Mouse (Mus musculus): Measurements from ENCODE around the gene Rbm25. TPM values are rescaled to one million over a fixed set of nuclear protein-coding genes. Genes with fewer than 3 reads are reported as not detected.
"Not testable (repeated sequence)": the region's sequence is repeated elsewhere in the genome, so short reads cannot be mapped to it uniquely, and the experiment has no call there.

Gene Rbm25
- 100 to 1,000 TPM in 2 of 4 experiments, 10 to 100 TPM in 2; 70.8 to 172 (median 109) TPM for total RNA-seq (2022)

GRCm38 (mm10) chr12:83630936-83631335, at the start of gene Rbm25:
TSS of gene Rbm25 (plus strand) at chr12:83631236.
- DNase-seq, result not testable (repeated sequence)

GRCm38 (mm10) chr12:83582106-83582505, 48.9 kb upstream of the Rbm25 start:
- no peak for DNase-seq

DNA sequence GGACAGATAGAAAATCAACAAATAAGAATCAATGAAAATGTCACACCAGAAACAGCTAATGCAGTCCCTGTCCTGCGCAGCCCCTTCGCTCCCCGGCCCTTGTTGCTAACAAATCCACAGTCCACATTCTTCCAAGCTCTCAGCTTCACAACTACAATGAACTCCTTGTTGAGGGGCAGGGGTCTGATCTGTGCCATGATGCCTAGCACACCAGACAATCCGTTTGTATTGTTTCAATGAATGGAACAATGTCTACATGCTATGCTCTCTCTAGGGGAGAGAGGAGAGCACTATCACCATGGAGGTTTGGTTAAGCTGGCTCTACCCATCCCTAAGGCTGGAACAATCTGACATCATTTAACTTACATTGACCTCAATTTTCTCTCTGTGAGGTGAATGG, 48.3 kb upstream of the Rbm25 start:
- no peak for DNase-seq

DNA sequence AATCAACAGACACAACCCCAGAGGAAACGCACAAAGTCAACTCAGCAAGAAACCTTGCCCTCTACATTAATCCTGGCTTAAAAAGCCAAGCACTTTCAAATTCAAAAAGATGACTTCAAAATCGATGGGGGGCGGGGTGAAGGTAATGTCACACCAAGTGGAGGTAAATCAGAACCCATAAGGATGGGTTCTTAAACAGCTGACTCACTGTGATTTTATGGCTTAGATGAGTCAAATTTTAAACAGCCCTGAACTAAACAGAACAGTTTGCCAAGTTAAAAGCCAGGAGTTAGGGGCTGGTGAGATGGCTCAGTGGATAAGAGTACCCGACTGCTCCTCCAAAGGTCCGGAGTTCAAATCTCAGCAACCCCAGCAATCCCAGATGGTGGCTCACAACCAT, 44.4 kb upstream of the Rbm25 start:
- DNase-seq, result no peak

DNA sequence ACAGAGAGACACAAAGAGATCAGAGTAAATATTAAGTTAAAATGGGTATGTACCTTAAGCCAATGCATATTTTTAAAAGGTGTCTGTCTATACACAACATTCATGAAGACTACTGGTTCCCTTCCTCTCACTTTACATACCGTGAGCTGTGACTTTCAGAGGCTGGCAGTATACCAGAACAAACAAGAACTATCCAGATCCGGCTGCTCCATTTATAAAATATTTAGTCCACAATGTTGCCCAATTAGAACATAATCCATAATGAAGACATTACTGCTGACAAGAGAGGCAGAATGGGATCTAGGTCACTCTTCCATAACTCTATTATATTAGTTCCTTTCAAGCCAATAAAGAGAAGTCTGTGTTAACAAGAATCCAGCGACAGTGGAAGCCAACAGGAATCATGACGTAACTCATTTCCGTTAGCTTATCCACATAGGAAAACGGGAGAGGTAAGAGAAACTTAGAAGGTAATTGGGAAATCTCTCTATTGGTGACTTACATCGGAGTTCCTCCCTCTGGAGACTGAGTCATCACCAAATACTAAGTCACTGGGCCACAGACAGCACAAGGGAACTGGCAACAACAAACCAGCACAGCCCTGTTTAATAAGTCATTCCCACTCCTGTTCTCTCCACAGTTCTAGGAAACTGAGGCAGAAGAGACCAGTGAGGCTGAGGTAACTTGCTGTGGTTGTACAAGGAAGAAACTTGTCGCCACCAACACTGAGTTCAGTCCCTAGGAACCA, 39.1 kb upstream of the Rbm25 start:
- DNase-seq, result no peak

- no peak for DNase-seq
Measured at GRCm38 (mm10) chr12:83594454-83595040, 36.5 kb upstream of the Rbm25 start.

- no peak for DNase-seq
Measured at GRCm38 (mm10) chr12:83596191-83596954, 34.7 kb upstream of the Rbm25 start.

GRCm38 (mm10) chr12:83597025-83597501, 34.0 kb upstream of the Rbm25 start, which contains the start of gene Zfyve1:
TSS of gene Zfyve1 (minus strand) at chr12:83597222.
- peak; percentile 97 for DNase-seq

DNA sequence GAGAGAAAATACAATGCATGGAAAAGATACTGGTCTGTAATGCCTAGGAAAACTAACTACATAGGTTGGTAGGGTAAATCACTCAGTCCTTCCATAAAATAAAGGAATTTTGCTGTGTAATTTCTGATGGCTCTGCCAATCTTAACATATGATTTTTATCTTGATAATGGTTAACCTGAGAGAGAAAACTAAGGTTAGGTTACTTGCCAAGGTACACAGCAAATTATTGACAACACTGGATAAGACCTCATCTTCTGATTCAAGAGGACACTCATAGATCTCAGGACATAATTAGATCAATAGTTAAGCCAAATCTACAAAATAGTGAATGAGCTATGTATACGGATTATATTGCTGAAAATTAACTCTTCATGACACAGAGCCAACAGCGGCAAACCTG, 33.2 kb upstream of the Rbm25 start:
- no peak for DNase-seq

GRCm38 (mm10) chr12:83602285-83602684, 28.8 kb upstream of the Rbm25 start:
- no peak for DNase-seq

- DNase-seq, result not testable (repeated sequence)
Measured at GRCm38 (mm10) chr12:83606411-83606810, 24.6 kb upstream of the Rbm25 start.

DNA sequence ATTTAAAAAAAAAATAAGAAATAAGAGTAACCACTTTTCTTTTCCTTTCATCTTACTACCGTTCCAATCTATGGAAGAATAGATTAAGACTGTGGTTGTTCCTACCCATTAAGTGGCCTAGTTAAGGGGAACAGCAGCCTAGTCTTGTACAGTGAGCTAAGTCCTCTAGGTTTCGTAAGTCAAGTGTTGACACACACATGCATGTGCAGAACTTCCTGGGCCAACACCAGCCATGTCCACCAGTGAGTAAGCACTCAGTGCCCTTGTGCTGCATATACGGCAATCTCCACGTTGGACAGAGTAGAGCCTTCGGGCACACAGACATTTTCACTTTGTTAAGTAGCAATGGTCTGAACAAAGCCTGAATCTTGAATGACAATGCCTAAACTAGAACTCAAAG, 13.8 kb upstream of the Rbm25 start:
- no peak for DNase-seq

DNA sequence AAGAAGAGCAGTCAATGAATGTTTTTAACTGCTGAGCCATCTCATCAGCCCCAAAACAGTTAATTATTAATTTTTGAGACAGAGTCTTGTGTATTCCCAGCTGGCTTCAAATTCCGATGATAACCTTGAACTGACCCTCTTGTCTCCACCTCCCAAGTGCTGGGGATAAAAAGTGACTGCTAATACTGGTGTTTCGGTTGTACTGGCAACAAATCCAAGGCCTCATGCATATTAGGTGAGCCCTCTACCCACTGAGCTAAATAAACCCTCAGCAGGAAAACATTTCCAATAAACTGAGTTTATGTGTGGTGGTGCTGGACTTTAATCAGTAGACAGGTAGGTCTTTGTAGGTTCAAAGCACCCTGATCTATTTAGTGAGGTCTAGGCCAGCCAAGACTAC, 12.1 kb upstream of the Rbm25 start:
- no peak for DNase-seq

GRCm38 (mm10) chr12:83620694-83621093, 10.3 kb upstream of the Rbm25 start:
- not testable (repeated sequence) for DNase-seq

- DNase-seq, result no peak
Measured at GRCm38 (mm10) chr12:83622031-83622755, 8.8 kb upstream of the Rbm25 start.

DNA sequence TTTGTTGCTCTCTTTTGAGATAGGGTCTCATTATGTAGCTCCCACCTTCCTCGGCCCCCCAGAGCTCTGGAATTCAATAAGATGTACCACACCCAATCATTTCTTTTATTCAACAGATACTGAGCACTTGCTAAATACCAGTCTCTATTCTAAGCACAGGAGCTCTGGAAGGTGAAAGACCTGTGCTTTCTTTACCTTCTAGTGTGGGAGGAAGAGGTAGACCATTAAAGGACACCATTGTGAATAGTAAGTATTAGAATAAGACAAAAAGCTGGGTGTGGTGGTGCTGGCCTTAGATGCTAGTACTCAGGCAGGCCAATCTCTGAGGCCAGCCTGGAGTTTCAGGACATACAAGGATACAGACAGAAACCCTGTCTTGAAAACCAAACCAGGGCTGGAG, 6.7 kb upstream of the Rbm25 start:
- no peak for DNase-seq

DNA sequence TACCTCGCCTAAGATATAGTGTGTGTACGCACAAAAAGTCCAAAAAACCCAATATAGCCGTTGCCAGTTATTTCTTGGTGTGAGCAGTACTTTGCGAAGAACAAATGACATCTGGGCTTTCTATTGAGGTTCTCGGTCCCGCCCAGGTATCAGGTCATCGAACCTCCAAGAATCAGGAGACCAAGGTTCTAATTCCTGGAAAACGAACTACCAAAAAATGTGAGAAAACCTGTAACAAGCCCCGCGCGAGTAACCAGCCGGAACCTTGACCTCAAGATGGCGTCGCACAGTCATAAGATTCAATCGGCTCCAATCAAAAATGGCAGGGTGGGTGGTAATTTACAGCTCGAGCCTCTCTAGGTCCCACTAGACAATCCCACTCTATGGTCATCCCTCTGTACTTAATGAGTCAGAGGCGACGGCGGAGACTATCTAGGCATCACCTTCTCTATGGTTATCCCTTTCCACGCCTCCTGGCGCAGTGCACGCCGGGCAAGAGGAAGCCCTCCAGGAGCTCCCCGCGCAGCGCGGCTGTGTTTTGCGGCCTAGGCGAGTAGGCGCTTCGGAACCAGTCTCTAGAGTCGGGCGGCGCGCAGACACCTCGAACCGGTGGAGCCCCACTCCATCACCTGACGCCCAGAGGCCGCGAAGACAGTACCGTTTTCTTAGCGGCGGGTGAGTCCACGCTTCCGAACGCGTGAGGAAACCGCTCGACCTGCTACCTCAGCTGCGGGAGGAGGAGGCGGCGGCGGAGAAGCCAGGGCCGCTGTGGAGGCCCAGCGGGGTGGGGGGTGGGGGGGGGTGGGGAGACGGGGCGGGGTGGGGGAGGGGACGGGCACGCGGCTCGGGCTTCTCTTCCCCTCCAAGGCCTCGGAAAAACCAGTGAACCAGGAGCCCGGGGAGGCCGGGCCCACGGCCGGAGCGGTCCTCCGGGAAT, 975 bp downstream of the Rbm25 start:
- DNase-seq, result peak; percentile 96

- peak; percentile 29 for DNase-seq
Measured at GRCm38 (mm10) chr12:83632680-83633025, 1.6 kb downstream of the Rbm25 start.

GRCm38 (mm10) chr12:83633807-83634206, 2.8 kb downstream of the Rbm25 start:
- no peak for DNase-seq

DNA sequence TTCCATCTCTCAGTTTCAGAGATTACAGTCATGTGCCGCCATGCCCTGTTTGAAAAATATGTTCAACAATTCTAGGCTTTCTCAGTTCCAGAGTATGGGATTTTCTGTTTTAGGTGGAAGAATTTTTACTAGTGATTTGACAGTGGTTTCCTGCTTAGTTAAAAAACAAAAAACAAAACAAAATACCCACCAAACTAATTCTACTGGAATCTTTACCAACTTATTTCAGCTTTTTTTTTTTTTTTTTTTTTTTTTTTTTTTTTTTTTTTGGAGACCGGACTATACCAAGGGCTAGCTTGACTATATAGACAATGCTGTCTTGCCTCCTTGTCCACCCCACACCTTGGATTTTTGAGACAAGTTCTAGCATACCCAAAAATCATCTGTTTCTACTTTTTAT, 10.2 kb downstream of the Rbm25 start:
- no peak for DNase-seq

- no peak for DNase-seq
Measured at GRCm38 (mm10) chr12:83643116-83643515, 12.1 kb downstream of the Rbm25 start.

DNA sequence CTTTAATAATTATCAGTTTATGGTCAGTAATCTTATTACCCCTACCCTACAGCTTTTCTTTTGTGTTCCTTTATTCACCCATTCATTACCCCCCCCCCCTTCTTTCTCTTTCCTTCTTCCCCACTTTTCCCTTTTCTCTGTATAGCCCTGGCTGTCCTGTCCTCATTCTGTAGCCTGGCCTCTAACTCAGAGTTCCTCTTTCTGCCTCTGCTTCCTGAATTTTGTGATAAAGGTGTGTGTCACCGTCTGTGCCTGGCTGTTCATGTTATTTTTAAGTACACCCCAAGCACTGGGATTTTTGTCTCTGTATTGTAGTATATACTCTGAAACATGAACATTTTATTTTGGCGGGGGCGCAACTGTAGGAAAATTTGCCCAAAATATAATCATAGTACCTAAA, 19.3 kb downstream of the Rbm25 start:
- DNase-seq, result no peak

Measured in adrenal gland, adult 8-10 months (tissue).